Mouse (Mus musculus) neural tube, embryonic 11.5 days (tissue): ENCODE results near the gene Olfr867. TPM values are rescaled to one million over a fixed set of nuclear protein-coding genes. Genes with fewer than 3 reads are reported as not detected.

ENCODE experiments used
- ATAC-seq: fragments of 200-750 bp; cut with Nextera tagmentation; 2 replicates; pipeline ENCODE4 v1.8.0; 2017; ENCODE audit warnings: moderate number of reproducible peaks, mild to moderate bottlenecking, moderate TSS enrichment, moderate library complexity; ENCODE audit not compliant: insufficient read depth, low FRiP score, low TSS enrichment
- DNase-seq: peaks from one replicate; pipeline ENCODE4 v3.0.0-alpha.2; 2015; ENCODE audit warnings: low spot score
- H3K27ac ChIP-seq: fragments of 300-500 bp; sonication (generic); 2 replicates; pipeline ENCODE4 v1.5.1; 2014; ENCODE audit warnings: low read depth, mild to moderate bottlenecking, low read length
- H3K27me3 ChIP-seq: fragments of 300-500 bp; sonication (generic); 2 replicates; pipeline ENCODE4 v1.6.1; 2014; ENCODE audit warnings: mild to moderate bottlenecking, low read length, mixed read lengths; ENCODE audit not compliant: control insufficient read depth, insufficient read depth
- H3K36me3 ChIP-seq: fragments of 300-500 bp; sonication (generic); 2 replicates; pipeline ENCODE4 v1.6.1; 2014; ENCODE audit warnings: mild to moderate bottlenecking, low read length, moderate library complexity, mixed read lengths; ENCODE audit not compliant: control insufficient read depth, insufficient read depth
- H3K4me1 ChIP-seq: fragments of 300-500 bp; sonication (generic); 2 replicates; pipeline ENCODE4 v1.6.1; 2014; ENCODE audit warnings: low read length, mixed read lengths; ENCODE audit not compliant: control insufficient read depth, insufficient read depth
- H3K4me2 ChIP-seq: fragments of 300-500 bp; sonication (generic); 2 replicates; pipeline ENCODE4 v1.6.1; 2014; ENCODE audit warnings: low read depth, mild to moderate bottlenecking, moderate library complexity
- H3K4me3 ChIP-seq: fragments of 300-500 bp; sonication (generic); 2 replicates; pipeline ENCODE4 v1.5.1; 2014; ENCODE audit warnings: low read depth, low read length
- H3K9ac ChIP-seq: fragments of 300-500 bp; sonication (generic); 2 replicates; pipeline ENCODE4 v1.6.1; 2014; ENCODE audit warnings: mild to moderate bottlenecking, low read length
- H3K9me3 ChIP-seq: fragments of 300-500 bp; sonication (generic); 2 replicates; pipeline ENCODE4 v1.6.1; 2016; ENCODE audit warnings: low read length; ENCODE audit not compliant: control insufficient read depth
- WGBS: fragments of 180-500 bp; shearing (Covaris S2); extraction: QIAGEN DNeasy Blood & Tissue Kit; methylation state at CpG from one replicate; pipeline ENCODE4 v1.1.7; 2014; 5-methylcytosine and 5-hydroxymethylcytosine counted together
- polyA plus RNA-seq: library from polyadenylated mRNA; unstranded; fragments of >200 nt; fragmentation: Nextera tagmentation; extraction: Ambion mirVana; gene quantifications from 2 replicates; pipeline ENCODE4 v1.2.1, GENCODE M21; 2014

Gene Olfr867
- polyA plus RNA-seq = not detected in 2 replicates

DNA sequence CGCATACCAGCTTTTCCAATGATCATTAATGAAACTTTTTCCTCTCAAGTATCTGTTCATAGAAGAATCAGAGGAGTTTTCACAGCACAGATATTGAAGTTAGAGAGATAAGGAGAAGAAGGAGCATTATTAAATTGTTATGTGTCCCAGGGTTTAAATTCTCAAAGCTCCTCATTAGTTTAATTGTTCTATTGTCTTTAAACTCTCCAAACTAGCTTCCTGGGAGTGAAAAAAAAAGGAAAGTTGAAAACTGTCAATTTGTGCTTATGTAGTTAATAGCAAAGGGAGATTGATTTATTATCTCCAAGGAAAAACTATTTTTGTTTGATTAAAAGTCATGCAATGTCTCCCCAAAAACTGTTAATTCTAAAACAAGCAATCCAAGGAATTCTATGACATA lies at the start of gene Olfr867:
TSS of gene Olfr867 (minus strand) at position 101 of the 400 bp plus-strand sequence.
- no peaks in the 10 kb centered on the region for H3K9me3 ChIP-seq
- no peak within 1 kb of the TSS for H3K4me3 ChIP-seq
- H3K4me1 ChIP-seq = no peaks in the 10 kb centered on the region
- H3K27ac ChIP-seq = no peak within 1 kb of the TSS
- 72% methylated on average over 1 of the region's 1 CpGs for WGBS
- no peak for DNase-seq
- no peak within 1 kb of the TSS for H3K9ac ChIP-seq
- no peak within 1 kb of the TSS for H3K4me2 ChIP-seq
- H3K27me3 ChIP-seq = no peaks in the 10 kb centered on the region
- H3K36me3 ChIP-seq = no peaks in the 10 kb centered on the region
- no peak for ATAC-seq

DNA sequence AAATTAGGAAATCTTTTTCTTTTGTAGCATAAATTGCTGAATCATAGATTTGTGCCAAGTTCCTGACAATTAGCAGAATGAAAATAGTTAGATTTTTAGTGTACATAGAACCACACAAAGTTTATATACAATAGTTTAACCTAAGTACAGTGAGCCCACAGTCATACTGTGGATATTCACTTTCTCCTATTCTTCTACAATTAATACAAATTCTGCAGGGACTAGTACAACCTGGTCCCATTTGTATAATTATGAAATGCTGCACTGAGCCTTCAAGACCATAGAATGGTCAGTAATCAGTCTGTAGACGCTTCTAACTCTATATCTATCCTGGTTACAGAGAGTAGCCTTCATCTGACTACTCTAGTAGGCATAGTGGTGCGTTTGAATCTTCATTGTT lies 41.0 kb upstream of the Olfr867 start, which contains the start of gene Olfr868:
TSS of gene Olfr868 (plus strand) at position 301 of the 400 bp plus-strand sequence.
- H3K9ac ChIP-seq = no peak within 1 kb of the TSS
- 55% methylated on average over 2 of the region's 2 CpGs for WGBS
- ATAC-seq = no peak
- no peak within 1 kb of the TSS for H3K4me2 ChIP-seq
- no peak within 1 kb of the TSS for H3K27ac ChIP-seq
- H3K4me1 ChIP-seq = no peaks in the 10 kb centered on the region
- H3K9me3 ChIP-seq = peaks cover 3% of the 10 kb centered on the region; the same call in 1 of the 2 replicates
- no peaks in the 10 kb centered on the region for H3K36me3 ChIP-seq
- H3K27me3 ChIP-seq = no peaks in the 10 kb centered on the region
- no peak within 1 kb of the TSS for H3K4me3 ChIP-seq
- DNase-seq = no peak

DNA sequence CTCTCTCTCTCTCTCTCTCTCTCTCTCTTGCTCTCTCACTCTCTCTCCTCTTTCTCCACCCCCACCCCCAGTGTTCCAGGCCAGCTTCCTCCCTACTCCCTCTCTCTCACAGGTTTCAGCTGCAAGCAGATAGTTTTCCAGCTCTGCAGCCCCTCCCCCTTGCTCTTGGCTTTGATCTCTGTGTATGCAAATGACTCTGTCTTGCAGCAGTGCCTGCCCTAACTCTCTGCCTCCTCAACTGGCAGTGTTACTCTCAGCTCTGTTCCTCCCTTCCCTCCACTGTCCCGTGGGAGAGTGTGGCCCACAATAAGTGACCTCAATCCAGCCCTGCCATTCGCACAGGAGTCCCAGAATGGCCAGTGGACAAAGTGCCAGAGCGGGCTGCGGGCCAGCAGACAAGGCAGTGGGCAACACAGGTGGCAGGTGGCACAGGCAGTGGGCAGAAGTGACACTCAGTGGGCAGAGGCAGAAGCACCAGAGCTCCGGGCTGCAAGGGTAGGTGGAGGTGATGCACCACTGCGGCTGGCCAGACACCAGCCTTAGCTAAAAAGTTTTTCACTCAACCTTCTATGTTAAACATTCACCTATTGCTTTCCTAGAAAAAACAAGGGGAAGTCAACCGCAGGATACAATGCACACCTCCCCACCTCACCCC lies 16.3 kb upstream of the Olfr867 start:
- no peaks in the 10 kb centered on the region for H3K27me3 ChIP-seq
- H3K27ac ChIP-seq = no peak overlapping the region
- WGBS = 65% methylated on average over 7 of the region's 7 CpGs
- H3K4me2 ChIP-seq = no peak overlapping the region
- H3K9me3 ChIP-seq = peaks cover 6% of the 10 kb centered on the region; the same call in 1 of the 2 replicates
- H3K9ac ChIP-seq = no peak overlapping the region
- DNase-seq (no peak), ATAC-seq (no peak)
- no peaks in the 10 kb centered on the region for H3K4me1 ChIP-seq
- H3K36me3 ChIP-seq = no peaks in the 10 kb centered on the region
- no peak overlapping the region for H3K4me3 ChIP-seq

DNA sequence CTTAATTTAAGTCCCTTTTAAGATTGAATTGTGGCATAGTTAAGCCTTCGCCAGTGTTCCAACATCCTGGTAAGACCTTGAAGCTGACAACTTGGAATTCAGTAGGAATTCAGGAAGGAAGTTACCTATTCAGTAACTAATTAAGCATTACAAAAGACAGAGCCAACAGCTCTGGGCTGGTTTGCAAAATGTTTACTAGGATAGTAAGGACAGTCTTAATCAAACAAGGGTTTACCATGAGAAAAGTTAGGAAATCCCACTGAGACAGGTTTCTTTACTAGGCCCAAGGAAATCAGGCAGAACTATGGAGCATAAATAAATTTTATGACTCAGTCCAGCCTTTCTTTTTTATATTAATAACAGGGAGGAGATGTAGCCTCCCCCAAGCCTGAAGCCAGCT lies 13.9 kb upstream of the Olfr867 start:
- 89% methylated on average over 1 of the region's 1 CpGs for WGBS
- no peak overlapping the region for H3K4me3 ChIP-seq

DNA sequence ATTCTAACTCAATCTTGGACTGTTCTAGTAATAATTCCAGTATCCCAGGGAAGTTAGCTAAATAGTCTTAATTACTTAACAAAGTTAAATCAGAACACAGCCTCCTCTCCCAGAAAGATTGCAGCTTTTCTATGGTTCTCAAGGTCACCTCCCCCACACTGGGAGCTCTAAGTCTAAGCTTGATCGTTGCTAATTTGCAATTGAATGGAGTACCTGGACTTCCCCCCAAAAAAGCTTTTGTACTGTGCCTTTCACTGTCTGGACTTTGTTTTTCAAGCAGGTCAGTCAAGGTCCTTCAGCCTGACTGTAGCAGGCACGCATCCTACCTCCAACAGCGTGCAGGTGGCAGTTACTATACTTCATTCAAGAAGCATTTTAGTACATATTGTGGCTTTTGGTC lies 12.9 kb upstream of the Olfr867 start:
- peaks cover 3% of the 10 kb centered on the region; the same call in 1 of the 2 replicates for H3K9me3 ChIP-seq
- H3K27ac ChIP-seq = no peak overlapping the region
- H3K4me1 ChIP-seq = no peaks in the 10 kb centered on the region
- DNase-seq = no peak
- no peak for ATAC-seq
- H3K4me3 ChIP-seq = no peak overlapping the region
- no peaks in the 10 kb centered on the region for H3K27me3 ChIP-seq
- H3K36me3 ChIP-seq = no peaks in the 10 kb centered on the region
- no peak overlapping the region for H3K9ac ChIP-seq
- H3K4me2 ChIP-seq = no peak overlapping the region
- 72% methylated on average over 3 of the region's 3 CpGs for WGBS

More for the DNA sequence above, 13.9 kb upstream of the Olfr867 start:
- no peaks in the 10 kb centered on the region for H3K36me3 ChIP-seq
- peaks cover 6% of the 10 kb centered on the region; the same call in 1 of the 2 replicates for H3K9me3 ChIP-seq
- no peak overlapping the region for H3K9ac ChIP-seq
- H3K4me2 ChIP-seq = no peak overlapping the region
- DNase-seq = no peak
- H3K27me3 ChIP-seq = no peaks in the 10 kb centered on the region
- no peaks in the 10 kb centered on the region for H3K4me1 ChIP-seq
- no peak overlapping the region for H3K27ac ChIP-seq
- no peak for ATAC-seq

DNA sequence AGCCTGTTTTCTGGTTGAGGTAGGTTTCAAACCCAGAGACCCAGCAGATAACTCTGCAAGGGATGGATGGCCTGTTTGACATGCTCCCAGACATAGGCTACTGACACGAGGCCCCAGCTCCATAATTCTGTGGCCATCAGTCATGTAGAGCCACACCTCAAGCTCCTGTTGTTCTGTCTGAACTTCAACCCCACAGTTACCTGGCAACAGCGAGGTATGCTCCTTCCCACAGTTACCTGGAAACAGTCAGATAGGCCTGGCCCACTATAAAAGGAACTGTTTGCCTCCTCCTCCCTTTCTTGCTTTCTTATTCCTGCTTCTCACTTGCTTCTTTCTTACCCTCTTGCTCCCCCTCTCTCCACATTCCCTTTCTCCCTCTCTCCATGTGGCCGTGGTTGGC lies 9.4 kb downstream of the Olfr867 start:
- no peak overlapping the region for H3K4me2 ChIP-seq
- H3K4me3 ChIP-seq = no peak overlapping the region
- peaks cover 5% of the 10 kb centered on the region; the same call in 1 of the 2 replicates for H3K9me3 ChIP-seq
- H3K36me3 ChIP-seq = no peaks in the 10 kb centered on the region
- ATAC-seq (no peak), DNase-seq (no peak)
- no peak overlapping the region for H3K27ac ChIP-seq
- no peaks in the 10 kb centered on the region for H3K4me1 ChIP-seq
- no peak overlapping the region for H3K9ac ChIP-seq
- no peaks in the 10 kb centered on the region for H3K27me3 ChIP-seq
- 72% methylated on average over 3 of the region's 3 CpGs for WGBS

DNA sequence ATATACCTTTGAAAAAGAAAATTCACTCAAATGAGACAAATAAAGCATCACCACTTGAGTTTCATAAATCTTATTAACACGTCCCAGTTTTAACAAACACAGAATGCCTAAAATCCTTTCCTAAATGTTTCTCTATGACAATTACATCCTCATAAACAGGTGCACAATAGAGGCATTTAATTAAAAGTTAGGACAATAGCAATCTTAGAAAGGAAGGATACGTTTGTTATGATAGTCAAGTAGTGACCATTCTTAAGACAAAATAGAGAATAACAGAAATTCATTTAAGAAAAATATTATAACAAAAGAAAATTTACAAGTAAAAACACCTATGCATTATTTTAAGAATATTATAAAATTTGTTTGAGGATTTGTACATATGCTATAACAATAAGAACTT lies 29.4 kb downstream of the Olfr867 start, which contains the start of gene Olfr866:
TSS of gene Olfr866 (minus strand) at position 101 of the 400 bp plus-strand sequence.
- Histone ChIP-seq H3K4me1 (no peaks in the 10 kb centered on the region), H3K36me3 (no peaks in the 10 kb centered on the region), H3K27me3 (no peaks in the 10 kb centered on the region), H3K27ac (no peak within 1 kb of the TSS), H3K4me2 (no peak within 1 kb of the TSS), H3K9ac (no peak within 1 kb of the TSS), H3K4me3 (no peak within 1 kb of the TSS), H3K9me3 (no peaks in the 10 kb centered on the region)
- no peak for ATAC-seq
- 87% methylated on average over 2 of the region's 2 CpGs for WGBS
- DNase-seq = no peak
